Mouse (Mus musculus) lung, postnatal 0 days (tissue): ENCODE data around the gene Noto.

Source experiments
- CTCF ChIP-seq: IDR thresholded peaks from 2 replicates; pipeline ENCODE4 v1.5.1; 2016; ENCODE audit warnings: antibody characterized with exemption, mild to moderate bottlenecking
- EP300 ChIP-seq: IDR thresholded peaks from 2 replicates; pipeline ENCODE4 v1.6.1; 2016; ENCODE audit warnings: antibody characterized with exemption, mild to moderate bottlenecking, control low read depth

DNA sequence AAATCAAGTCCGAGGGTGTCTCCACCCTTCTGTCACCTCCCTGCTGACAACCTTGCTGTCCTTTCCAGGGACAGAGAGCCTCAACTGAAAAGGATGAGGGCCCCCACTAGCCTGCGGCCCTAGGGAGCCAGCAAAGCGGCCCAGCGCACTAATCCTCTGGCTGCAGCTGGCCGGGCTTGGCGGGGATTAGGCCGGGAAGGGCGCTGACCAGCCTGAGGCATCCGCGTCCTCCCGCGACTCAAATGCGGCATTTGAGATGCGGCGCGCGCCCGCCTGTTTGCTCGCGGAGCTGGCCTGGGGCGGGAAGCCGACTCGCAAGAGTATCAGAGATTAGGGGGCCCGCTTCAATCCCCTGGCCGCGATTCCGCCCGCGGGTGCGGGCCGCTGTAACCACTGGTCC is 14.7 kb upstream of the Noto start:
- TF ChIP-seq CTCF (no peak), EP300 (no peak)
